Mouse (Mus musculus): ENCODE measurements around the gene Tmem54. TPM values are rescaled to one million over a fixed set of nuclear protein-coding genes. Genes with fewer than 3 reads are reported as not detected.

Tmem54 gene
- polyA plus RNA-seq (2012; rRNA removed) = not detected in 2 replicates

DNA sequence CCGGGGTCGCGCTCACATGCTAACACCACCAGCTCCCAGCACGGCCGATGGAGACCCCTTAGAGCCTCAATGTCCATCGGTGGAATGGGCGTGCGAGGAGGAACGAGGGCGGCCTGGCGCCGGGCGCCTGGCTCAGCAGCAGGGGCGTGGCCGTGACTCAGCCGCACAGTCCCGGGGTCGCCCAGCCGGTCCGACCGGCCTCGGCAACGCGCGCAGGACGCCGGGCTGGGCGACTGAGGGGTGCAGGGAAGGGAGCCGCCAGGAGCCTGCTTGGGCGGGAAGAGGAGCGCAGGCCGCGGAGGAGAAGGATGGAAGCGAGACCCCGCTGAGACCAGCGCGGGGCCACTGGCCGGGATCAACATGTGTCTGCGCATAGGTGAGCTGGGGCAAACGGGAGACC lies at the start of gene Tmem54:
TSS of gene Tmem54 (plus strand) at position 193 of the 400 bp plus-strand sequence.
- TF ChIP-seq CTCF (IDR thresholded peaks at IDR 0.05; ENCODE audit: extremely low read depth, insufficient read depth, low read length) (no peak), POLR2A (IDR thresholded peaks at IDR 0.05; ENCODE audit: extremely low read depth, insufficient read depth, low read length) (no peak)
- Histone ChIP-seq H3K4me1 (ENCODE audit: control insufficient read depth, insufficient read depth, low read length) (no peaks in the 10 kb centered on the region), H3K4me3 (ENCODE audit: insufficient read depth, low read length) (no peak within 1 kb of the TSS), H3K27ac (ENCODE audit: insufficient read depth, low read length) (no peak within 1 kb of the TSS)

DNA sequence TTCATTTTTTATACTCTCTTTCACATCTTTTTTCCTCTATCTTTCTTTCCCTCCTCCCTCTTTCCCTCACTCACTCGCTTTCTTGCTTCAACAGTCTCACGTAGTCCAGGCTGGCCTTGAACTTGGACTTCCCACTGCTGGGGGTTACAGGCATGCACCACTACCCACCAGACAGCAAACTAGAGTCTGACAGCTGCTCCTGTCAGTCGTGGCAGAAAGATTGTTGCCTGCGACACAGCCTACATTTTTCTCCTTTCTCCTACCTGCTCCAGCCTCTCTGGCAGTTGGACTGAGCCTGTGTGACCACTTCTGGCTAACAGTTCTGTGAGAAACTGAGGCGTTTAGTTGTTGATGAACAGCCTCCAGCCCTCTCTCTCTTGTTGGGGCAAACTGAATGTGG lies 49.8 kb upstream of the Tmem54 start:
- Histone ChIP-seq H3K4me3 (ENCODE audit: insufficient read depth, low read length) (no peak overlapping the region), H3K27ac (ENCODE audit: insufficient read depth, low read length) (no peak overlapping the region), H3K4me1 (ENCODE audit: control insufficient read depth, insufficient read depth, low read length) (peaks cover 2% of the 10 kb centered on the region)
- TF ChIP-seq CTCF (IDR thresholded peaks at IDR 0.05; ENCODE audit: extremely low read depth, insufficient read depth, low read length) = no peak
- no peak for TF ChIP-seq POLR2A (IDR thresholded peaks at IDR 0.05; ENCODE audit: extremely low read depth, insufficient read depth, low read length)

DNA sequence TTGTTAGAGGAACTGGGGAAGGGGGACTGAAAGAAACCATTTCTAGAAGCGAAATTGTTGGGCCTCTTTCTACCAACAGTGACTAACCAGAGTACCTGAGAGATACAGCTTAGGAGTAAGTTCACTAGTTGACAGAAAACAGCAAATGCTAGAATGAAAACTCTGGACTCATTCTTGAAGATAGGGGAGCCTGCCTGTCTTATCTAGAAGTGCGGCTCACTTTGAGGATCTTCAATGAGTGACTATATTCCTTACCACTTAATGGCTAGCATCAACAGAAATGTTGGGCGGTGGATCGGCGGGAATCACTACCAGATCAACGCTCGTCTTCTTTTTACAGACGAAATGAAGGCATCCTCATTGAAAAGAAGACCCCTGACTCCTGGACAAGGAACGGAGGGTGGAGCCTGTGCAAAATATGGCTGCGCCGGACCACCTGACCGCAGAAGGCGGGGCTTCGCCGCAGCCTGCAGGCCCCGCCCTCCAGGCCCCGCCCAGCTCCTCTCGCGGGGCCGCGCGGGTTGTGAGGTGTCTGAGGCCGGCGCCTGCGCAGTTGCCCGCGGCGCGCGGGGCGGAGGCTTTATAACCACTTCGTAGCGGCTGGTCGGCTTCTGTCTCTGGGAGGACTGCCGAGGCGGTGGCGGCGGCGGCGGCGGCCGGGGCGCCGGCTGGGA lies 47.7 kb upstream of the Tmem54 start:
- TF ChIP-seq POLR2A (IDR thresholded peaks at IDR 0.05; ENCODE audit: extremely low read depth, insufficient read depth, low read length) = peak; percentile 90; the same call in 1 of the 2 replicates
- TF ChIP-seq CTCF (IDR thresholded peaks at IDR 0.05; ENCODE audit: extremely low read depth, insufficient read depth, low read length) = no peak
- peaks cover 2% of the 10 kb centered on the region for H3K4me1 ChIP-seq (ENCODE audit: control insufficient read depth, insufficient read depth, low read length)
- peak overlapping the region; percentile 78; the same call in 1 of the 2 replicates for H3K27ac ChIP-seq (ENCODE audit: insufficient read depth, low read length)
- H3K4me3 ChIP-seq (ENCODE audit: insufficient read depth, low read length) = peak overlapping the region; percentile 98

DNA sequence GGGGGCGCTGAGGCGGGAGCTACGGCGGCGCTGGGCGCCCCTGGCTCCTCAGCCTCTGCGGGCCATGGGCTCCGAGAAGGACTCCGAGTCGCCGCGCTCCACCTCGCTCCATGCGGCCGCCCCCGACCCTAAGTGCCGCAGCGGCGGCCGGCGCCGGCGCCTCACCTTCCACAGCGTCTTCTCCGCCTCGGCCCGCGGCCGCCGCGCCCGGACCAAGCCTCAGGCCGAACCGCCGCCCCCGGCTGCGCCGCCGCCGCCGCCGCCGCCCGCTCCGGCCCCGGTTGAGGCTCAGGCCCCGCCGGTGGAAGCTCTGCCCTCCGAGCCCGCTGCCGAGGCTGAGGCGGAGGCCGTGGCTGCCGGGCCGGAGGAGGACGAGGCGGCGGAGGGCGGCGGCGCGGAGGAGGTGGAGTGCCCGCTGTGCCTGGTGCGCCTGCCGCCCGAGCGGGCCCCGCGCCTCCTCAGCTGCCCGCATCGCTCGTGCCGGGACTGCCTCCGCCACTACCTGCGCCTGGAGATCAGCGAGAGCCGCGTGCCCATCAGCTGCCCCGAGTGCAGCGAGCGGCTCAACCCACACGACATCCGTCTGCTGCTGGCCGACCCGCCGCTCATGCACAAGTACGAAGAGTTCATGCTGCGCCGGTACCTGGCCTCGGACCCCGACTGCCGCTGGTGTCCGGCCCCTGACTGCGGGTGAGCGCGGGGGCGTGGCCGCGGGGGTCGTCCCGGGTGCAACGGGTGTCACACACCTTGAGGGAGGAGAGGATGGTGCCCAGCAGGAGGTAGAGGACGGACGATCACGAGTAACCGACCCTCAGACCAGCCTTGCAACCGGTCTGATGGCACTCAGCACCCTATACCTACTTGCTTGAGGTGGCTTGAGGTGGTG lies 46.9 kb upstream of the Tmem54 start, which contains the start of gene Rnf19b:
TSS of gene Rnf19b (plus strand) at position 65 of the 886 bp plus-strand sequence.
- H3K27ac ChIP-seq (ENCODE audit: insufficient read depth, low read length) = peak within 1 kb of the TSS; percentile 78; the same call in 1 of the 2 replicates
- H3K4me3 ChIP-seq (ENCODE audit: insufficient read depth, low read length) = peak within 1 kb of the TSS; percentile 98
- TF ChIP-seq CTCF (IDR thresholded peaks at IDR 0.05; ENCODE audit: extremely low read depth, insufficient read depth, low read length) (no peak), POLR2A (IDR thresholded peaks at IDR 0.05; ENCODE audit: extremely low read depth, insufficient read depth, low read length) (no peak)
- peaks cover 2% of the 10 kb centered on the region for H3K4me1 ChIP-seq (ENCODE audit: control insufficient read depth, insufficient read depth, low read length)

DNA sequence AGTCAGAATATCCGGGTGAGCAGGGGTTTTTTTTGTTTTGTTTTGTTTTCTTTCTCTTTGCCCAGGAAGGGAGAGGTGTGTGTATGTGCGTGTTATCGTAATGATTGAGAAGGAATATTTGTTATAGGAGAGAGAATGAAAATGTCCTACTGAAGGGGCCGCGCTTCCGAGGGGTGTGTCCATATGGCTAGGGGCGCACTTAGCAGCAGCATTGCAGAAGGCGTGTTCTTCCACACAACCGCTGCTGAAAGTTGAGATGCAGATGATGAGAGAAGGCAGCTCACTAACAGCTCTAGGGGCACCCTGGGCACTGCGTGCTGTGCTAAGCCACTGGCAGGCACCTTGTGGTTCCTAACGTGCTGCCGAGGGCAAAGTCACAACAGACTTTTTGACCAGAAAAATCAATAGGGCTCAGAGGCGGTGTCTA lies 46.2 kb upstream of the Tmem54 start:
- Histone ChIP-seq H3K4me3 (ENCODE audit: insufficient read depth, low read length) (peak overlapping the region; percentile 98), H3K27ac (ENCODE audit: insufficient read depth, low read length) (no peak overlapping the region), H3K4me1 (ENCODE audit: control insufficient read depth, insufficient read depth, low read length) (peaks cover 2% of the 10 kb centered on the region)
- no peak for TF ChIP-seq POLR2A (IDR thresholded peaks at IDR 0.05; ENCODE audit: extremely low read depth, insufficient read depth, low read length)
- no peak for TF ChIP-seq CTCF (IDR thresholded peaks at IDR 0.05; ENCODE audit: extremely low read depth, insufficient read depth, low read length)

DNA sequence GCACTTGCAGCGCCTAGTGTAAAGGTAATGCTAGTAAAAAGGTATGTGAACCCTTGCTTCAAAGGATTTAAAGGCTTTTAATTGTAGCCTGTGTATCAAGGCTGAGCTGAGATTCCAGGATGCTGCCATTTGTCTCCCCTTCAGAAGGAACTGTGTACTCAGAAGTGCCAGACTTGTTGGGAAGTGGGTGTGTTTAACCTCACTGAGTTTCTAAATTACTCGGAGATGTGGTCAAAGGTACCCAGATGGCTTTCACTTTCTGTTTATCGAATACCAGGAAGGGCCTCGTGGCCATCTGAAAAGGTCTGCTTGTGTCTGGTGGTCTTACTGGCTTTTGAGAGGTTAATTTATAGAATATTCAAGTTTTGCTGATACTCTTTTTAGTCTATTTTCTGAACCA lies 45.4 kb upstream of the Tmem54 start:
- no peak for TF ChIP-seq CTCF (IDR thresholded peaks at IDR 0.05; ENCODE audit: extremely low read depth, insufficient read depth, low read length)
- H3K27ac ChIP-seq (ENCODE audit: insufficient read depth, low read length) = no peak overlapping the region
- H3K4me3 ChIP-seq (ENCODE audit: insufficient read depth, low read length) = peak overlapping the region; percentile 98; the same call in 1 of the 2 replicates
- peaks cover 2% of the 10 kb centered on the region for H3K4me1 ChIP-seq (ENCODE audit: control insufficient read depth, insufficient read depth, low read length)

DNA sequence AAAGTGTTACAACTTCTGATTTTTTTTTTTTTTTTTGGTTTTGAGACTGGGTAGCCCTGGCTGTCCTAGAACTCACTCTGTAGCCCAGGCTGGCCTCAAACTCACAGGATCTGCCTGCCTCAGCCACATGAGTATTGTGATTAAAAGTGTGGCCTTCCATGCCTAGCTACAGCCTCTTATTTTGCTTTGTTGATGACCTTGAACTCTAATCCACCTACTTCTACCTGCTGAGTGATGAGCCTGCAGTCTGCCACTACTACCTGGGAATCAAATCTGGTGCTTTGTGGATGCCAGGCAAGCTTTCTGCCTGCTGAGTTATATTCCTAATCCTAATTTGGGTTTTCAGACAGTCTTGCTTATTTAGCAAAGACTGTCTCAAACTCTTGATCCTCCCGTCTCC lies 43.9 kb upstream of the Tmem54 start:
- TF ChIP-seq POLR2A (IDR thresholded peaks at IDR 0.05; ENCODE audit: extremely low read depth, insufficient read depth, low read length) (no peak), CTCF (IDR thresholded peaks at IDR 0.05; ENCODE audit: extremely low read depth, insufficient read depth, low read length) (no peak)
- H3K27ac ChIP-seq (ENCODE audit: insufficient read depth, low read length) = no peak overlapping the region
- H3K4me3 ChIP-seq (ENCODE audit: insufficient read depth, low read length) = no peak overlapping the region

DNA sequence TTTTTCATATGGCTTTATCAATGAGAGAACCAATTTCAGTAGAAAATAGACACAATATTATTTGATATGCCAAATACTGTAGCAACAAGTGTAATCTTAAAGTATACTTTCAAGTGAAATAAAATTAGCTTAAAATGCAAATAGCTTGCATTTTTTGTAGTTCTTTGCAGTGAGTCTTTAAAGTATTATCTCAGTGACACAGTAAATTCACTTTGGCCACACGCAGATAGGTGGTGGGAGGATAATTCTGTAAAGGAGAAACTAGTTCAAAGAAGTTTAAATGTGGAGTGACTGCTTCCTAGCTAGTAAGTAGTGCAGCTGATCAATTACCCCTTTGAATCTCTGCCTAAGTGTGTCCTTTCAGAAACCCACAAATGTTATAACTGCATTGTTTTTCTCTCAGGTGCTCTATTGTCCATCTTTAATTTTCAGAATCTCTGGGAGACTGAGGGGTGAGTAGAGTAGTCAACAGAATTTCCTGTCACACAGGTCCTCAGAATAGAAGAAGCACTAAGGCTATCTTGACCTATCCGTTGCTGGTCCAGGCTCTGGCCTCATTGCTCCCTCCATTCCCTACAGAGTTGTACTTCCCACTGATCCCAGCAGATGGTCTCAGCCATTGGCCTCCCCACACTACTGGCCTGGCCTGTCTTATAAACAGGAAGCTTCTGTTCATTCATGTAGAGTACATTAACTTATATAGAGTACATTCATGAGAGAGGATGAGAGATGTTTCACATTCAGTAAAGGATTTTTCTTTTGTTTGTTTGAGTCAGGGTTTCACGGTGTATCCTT lies 42.9 kb upstream of the Tmem54 start:
- no peak for TF ChIP-seq POLR2A (IDR thresholded peaks at IDR 0.05; ENCODE audit: extremely low read depth, insufficient read depth, low read length)
- no peak for TF ChIP-seq CTCF (IDR thresholded peaks at IDR 0.05; ENCODE audit: extremely low read depth, insufficient read depth, low read length)
- Histone ChIP-seq H3K4me3 (ENCODE audit: insufficient read depth, low read length) (no peak overlapping the region), H3K4me1 (ENCODE audit: control insufficient read depth, insufficient read depth, low read length) (peaks cover 2% of the 10 kb centered on the region), H3K27ac (ENCODE audit: insufficient read depth, low read length) (no peak overlapping the region)

More for the DNA sequence above, 43.9 kb upstream of the Tmem54 start:
- peaks cover 2% of the 10 kb centered on the region for H3K4me1 ChIP-seq (ENCODE audit: control insufficient read depth, insufficient read depth, low read length)

DNA sequence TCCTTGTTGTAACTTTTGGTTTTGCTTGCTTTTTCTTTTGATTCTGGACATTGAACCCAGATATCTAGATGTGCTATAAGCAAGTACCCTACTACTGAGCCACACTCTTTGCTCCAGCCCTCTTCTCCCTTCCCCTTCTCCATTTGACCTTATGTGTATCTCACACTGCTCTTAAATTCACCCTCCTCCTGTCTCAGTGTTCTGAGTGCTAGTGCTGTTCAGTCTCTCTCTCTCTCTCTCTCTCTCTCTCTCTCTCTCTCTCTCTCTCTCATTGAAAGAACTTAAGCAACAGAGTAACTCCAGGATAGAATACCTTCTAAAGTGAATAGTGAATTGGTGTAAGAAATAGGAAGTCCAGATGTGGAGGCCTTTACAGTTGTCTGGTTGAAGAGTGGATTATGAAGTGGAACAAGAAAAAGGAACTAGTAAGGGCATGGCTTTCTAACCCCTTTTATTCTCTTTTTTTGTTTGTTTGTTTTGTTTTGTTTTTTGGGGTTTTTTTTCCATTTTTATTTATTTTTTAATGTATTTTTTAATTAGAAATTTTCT lies 39.6 kb upstream of the Tmem54 start:
- Histone ChIP-seq H3K4me1 (ENCODE audit: control insufficient read depth, insufficient read depth, low read length) (no peaks in the 10 kb centered on the region; the same call in 1 of the 2 replicates), H3K27ac (ENCODE audit: insufficient read depth, low read length) (no peak overlapping the region), H3K4me3 (ENCODE audit: insufficient read depth, low read length) (no peak overlapping the region)
- TF ChIP-seq CTCF (IDR thresholded peaks at IDR 0.05; ENCODE audit: extremely low read depth, insufficient read depth, low read length) (no peak), POLR2A (IDR thresholded peaks at IDR 0.05; ENCODE audit: extremely low read depth, insufficient read depth, low read length) (no peak)

Data from cortical plate, adult 2 months (tissue).